Mouse (Mus musculus): Measurements from ENCODE around the gene Ikzf1. TPM values are rescaled to one million over a fixed set of nuclear protein-coding genes. Genes with fewer than 3 reads are reported as not detected.

Ikzf1 gene
- polyA plus RNA-seq, 1 experiment from 2014 or later, result 1.9 TPM

DNA sequence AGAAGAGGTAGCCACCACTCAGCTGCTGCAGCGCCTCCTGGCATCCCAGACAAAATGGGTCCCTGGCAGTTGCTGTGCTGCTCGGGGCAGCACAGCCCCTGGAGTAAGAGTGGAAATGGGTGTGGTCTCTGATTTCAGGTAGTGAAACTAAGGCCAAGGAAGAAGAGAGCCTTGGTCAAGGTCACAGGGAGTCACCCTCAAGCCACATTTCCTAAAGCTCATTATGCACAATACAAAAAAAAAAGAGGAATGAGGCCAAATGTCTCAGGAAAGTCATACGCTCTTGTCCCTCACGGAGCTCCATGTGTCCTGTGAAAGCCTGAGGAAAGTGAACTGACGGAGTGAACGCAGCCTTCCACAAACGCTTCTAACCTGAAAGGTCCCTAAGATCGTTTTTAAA lies 96.9 kb downstream of the Ikzf1 start:
- H3K27me3 ChIP-seq (replicated peaks; ENCODE audit: control insufficient read depth, insufficient read depth, low read length), result no peaks in the 10 kb centered on the region
- H3K36me3 ChIP-seq (ENCODE audit: control insufficient read depth, insufficient read depth, low read length), result no peaks in the 10 kb centered on the region
- no peaks in the 10 kb centered on the region for H3K4me1 ChIP-seq (ENCODE audit: control insufficient read depth, insufficient read depth, low read length)
- no peak overlapping the region for H3K27ac ChIP-seq (ENCODE audit: low read length)
- no peak overlapping the region for H3K4me3 ChIP-seq (ENCODE audit: low read length)
- no peak overlapping the region for H3K9ac ChIP-seq (ENCODE audit: low read depth, low read length)
- 84% methylated on average over 8 of the region's 8 CpGs for WGBS
- no peak overlapping the region for H3K4me2 ChIP-seq (ENCODE audit: low read depth, low read length)
- ATAC-seq, result no peak
- H3K9me3 ChIP-seq (ENCODE audit: control insufficient read depth, low read length), result no peaks in the 10 kb centered on the region

DNA sequence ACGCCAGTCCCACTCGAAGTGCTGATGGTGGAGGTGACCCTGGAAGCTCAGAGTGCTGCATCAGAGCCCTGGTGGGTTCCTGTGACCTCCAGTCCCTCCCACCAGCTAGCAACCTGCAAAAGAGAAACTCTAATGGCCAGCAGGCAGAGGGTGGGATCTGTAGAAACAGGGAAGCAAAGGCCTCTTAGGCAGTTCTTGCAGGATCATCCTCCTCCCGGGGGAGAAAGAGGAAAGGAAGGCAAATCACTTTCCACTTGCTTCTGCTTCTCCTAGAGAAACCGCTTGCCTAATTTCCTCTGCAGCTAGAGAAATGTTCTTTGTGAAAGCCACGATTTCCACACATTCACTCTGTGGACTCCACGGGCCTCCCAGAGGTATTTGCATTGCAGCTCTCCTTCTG lies 100.7 kb downstream of the Ikzf1 start:
- H3K27ac ChIP-seq (ENCODE audit: low read length), result no peak overlapping the region
- no peak overlapping the region for H3K9ac ChIP-seq (ENCODE audit: low read depth, low read length)
- no peaks in the 10 kb centered on the region for H3K9me3 ChIP-seq (ENCODE audit: control insufficient read depth, low read length)
- no peak overlapping the region for H3K4me2 ChIP-seq (ENCODE audit: low read depth, low read length)
- H3K27me3 ChIP-seq (replicated peaks; ENCODE audit: control insufficient read depth, insufficient read depth, low read length), result no peaks in the 10 kb centered on the region
- H3K4me3 ChIP-seq (ENCODE audit: low read length), result no peak overlapping the region
- no peaks in the 10 kb centered on the region for H3K36me3 ChIP-seq (ENCODE audit: control insufficient read depth, insufficient read depth, low read length)
- no peak for ATAC-seq
- 62% methylated on average over 6 of the region's 6 CpGs for WGBS
- H3K4me1 ChIP-seq (ENCODE audit: control insufficient read depth, insufficient read depth, low read length), result no peaks in the 10 kb centered on the region

DNA sequence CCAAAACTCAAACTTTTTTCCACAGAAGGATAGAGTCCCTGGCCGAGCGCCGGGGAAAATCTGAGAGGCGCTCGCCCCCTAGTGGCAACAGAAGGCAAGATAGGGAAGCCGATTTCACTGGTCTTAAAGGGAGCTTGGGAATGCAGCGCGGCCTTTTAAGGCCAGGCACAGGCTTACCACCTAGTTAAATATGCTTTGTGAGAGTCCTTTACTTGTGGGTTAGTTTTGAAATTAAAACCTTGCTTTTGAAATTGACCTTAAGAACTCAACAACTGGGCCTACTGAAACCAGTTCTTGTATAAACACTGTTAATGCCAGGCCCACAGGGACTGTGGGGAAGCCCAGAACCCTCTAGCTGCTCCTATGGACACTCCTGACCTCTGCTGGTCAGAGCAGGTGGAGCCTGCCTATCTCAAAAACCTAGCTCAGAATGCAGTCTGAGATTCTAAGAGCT lies 103.7 kb downstream of the Ikzf1 start:
- H3K9me3 ChIP-seq (ENCODE audit: control insufficient read depth, low read length), result no peaks in the 10 kb centered on the region
- H3K4me1 ChIP-seq (ENCODE audit: control insufficient read depth, insufficient read depth, low read length), result no peaks in the 10 kb centered on the region
- ATAC-seq, result peak; percentile 96
- H3K4me2 ChIP-seq (ENCODE audit: low read depth, low read length), result no peak overlapping the region
- H3K36me3 ChIP-seq (ENCODE audit: control insufficient read depth, insufficient read depth, low read length), result no peaks in the 10 kb centered on the region
- no peak overlapping the region for H3K9ac ChIP-seq (ENCODE audit: low read depth, low read length)
- H3K27me3 ChIP-seq (replicated peaks; ENCODE audit: control insufficient read depth, insufficient read depth, low read length), result no peaks in the 10 kb centered on the region
- no peak overlapping the region for H3K27ac ChIP-seq (ENCODE audit: low read length)
- WGBS, result under 1% methylated on average over 8 of the region's 8 CpGs
- 0 out of 2 replicates have a peak overlapping the region, but pooled peaks have one; percentile 17 for H3K4me3 ChIP-seq (ENCODE audit: low read length)

DNA sequence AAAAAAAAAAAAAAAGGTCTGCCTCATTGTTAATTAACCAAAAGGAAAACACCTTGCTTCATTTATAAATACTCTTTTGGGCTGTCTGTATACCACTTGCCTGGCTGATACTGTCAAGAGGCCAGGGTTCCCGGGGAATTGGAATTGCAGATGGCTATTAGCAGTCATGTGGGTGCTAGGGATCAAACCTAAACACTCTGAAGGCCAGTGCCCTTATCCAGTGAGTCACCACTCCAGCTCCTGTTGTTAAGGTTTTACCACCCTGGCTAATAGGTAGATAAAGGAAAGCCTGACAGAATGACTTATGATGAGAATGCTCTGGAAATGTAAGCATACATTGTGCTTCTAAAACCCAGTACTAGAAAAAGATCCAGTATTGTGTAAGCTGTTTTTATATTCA lies 109.8 kb downstream of the Ikzf1 start:
- Histone ChIP-seq H3K27ac (ENCODE audit: low read length) (no peak overlapping the region), H3K36me3 (ENCODE audit: control insufficient read depth, insufficient read depth, low read length) (peaks cover 8% of the 10 kb centered on the region; the same call in 1 of the 2 replicates), H3K4me3 (ENCODE audit: low read length) (no peak overlapping the region), H3K4me1 (ENCODE audit: control insufficient read depth, insufficient read depth, low read length) (no peaks in the 10 kb centered on the region), H3K9ac (ENCODE audit: low read depth, low read length) (no peak overlapping the region), H3K4me2 (ENCODE audit: low read depth, low read length) (no peak overlapping the region), H3K9me3 (ENCODE audit: control insufficient read depth, low read length) (no peaks in the 10 kb centered on the region), H3K27me3 (replicated peaks; ENCODE audit: control insufficient read depth, insufficient read depth, low read length) (no peaks in the 10 kb centered on the region)
- 35% methylated on average over 1 of the region's 1 CpGs for WGBS
- ATAC-seq, result peak; percentile 91

DNA sequence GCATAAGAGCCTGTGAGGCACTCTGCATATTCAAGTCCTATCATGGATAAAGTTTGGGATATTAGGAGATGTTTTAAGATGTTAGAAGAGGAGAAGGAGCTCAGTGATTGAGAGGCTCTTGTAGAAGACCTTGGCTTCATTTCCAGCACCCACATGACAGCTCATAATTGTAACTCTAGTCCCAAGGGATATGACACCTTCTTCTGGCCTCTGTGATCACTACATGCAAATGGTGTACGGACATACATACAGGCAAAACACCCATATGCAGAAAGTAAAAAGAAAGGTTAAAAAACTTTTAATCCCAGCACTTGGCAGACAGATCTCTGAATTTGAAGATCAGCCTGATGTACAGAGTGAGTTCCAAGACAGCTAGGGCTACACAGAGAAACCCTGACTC lies 113.9 kb downstream of the Ikzf1 start:
- H3K27me3 ChIP-seq (replicated peaks; ENCODE audit: control insufficient read depth, insufficient read depth, low read length), result no peaks in the 10 kb centered on the region
- no peak overlapping the region for H3K4me2 ChIP-seq (ENCODE audit: low read depth, low read length)
- no peak overlapping the region for H3K27ac ChIP-seq (ENCODE audit: low read length)
- peaks cover 14% of the 10 kb centered on the region for H3K36me3 ChIP-seq (ENCODE audit: control insufficient read depth, insufficient read depth, low read length)
- H3K4me3 ChIP-seq (ENCODE audit: low read length), result no peak overlapping the region
- 95% methylated on average over 1 of the region's 1 CpGs for WGBS
- no peaks in the 10 kb centered on the region for H3K4me1 ChIP-seq (ENCODE audit: control insufficient read depth, insufficient read depth, low read length)
- no peak overlapping the region for H3K9ac ChIP-seq (ENCODE audit: low read depth, low read length)
- ATAC-seq, result no peak
- H3K9me3 ChIP-seq (ENCODE audit: control insufficient read depth, low read length), result no peaks in the 10 kb centered on the region

DNA sequence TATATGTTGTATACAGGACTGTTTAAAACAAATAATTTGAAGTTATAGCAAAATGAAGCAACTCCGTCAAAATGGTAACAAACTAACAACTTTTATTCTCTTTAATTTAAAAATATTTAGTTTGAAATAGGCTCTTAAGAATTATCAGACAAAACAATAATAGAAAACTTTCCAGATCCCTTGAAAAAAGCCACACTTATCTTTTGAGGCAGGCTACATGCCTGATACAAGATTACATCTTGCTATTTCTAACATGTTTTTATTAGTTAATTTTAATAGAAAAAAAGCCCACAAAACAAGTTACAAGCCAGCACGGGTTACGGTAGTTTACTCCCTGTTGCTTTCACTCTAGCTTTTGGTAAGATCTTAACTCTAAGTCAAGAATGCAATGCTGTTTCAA lies 115.5 kb downstream of the Ikzf1 start:
- Histone ChIP-seq H3K4me1 (ENCODE audit: control insufficient read depth, insufficient read depth, low read length) (no peaks in the 10 kb centered on the region), H3K9ac (ENCODE audit: low read depth, low read length) (no peak overlapping the region), H3K27ac (ENCODE audit: low read length) (no peak overlapping the region), H3K4me2 (ENCODE audit: low read depth, low read length) (no peak overlapping the region), H3K36me3 (ENCODE audit: control insufficient read depth, insufficient read depth, low read length) (peaks cover 14% of the 10 kb centered on the region), H3K4me3 (ENCODE audit: low read length) (no peak overlapping the region), H3K9me3 (ENCODE audit: control insufficient read depth, low read length) (no peaks in the 10 kb centered on the region), H3K27me3 (replicated peaks; ENCODE audit: control insufficient read depth, insufficient read depth, low read length) (no peaks in the 10 kb centered on the region)
- ATAC-seq, result no peak
- WGBS, result 94% methylated on average over 3 of the region's 3 CpGs

DNA sequence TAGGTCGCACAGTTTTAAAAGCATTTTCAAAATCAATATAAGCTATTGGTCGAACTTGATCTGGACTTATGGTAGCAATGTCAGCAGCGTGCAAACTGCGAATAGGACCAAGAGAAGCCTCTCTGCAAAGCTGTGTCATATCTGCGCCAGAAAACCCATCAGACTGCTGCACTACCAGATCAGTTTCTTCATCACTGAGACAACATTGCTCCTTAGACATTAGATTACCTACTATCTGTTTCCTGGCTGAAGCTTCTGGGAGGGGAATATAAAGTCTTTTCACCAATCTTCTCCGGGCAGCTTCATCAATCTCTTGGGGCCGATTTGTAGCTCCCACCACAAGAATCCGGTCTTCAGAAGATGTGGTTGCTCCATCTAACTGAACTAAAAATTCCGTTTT lies 116.3 kb downstream of the Ikzf1 start:
- 88% methylated on average over 9 of the region's 9 CpGs for WGBS
- ATAC-seq, result no peak
- H3K27me3 ChIP-seq (replicated peaks; ENCODE audit: control insufficient read depth, insufficient read depth, low read length), result no peaks in the 10 kb centered on the region
- peaks cover 14% of the 10 kb centered on the region for H3K36me3 ChIP-seq (ENCODE audit: control insufficient read depth, insufficient read depth, low read length)
- no peak overlapping the region for H3K9ac ChIP-seq (ENCODE audit: low read depth, low read length)
- H3K4me2 ChIP-seq (ENCODE audit: low read depth, low read length), result no peak overlapping the region
- H3K4me1 ChIP-seq (ENCODE audit: control insufficient read depth, insufficient read depth, low read length), result no peaks in the 10 kb centered on the region
- H3K9me3 ChIP-seq (ENCODE audit: control insufficient read depth, low read length), result no peaks in the 10 kb centered on the region
- H3K27ac ChIP-seq (ENCODE audit: low read length), result no peak overlapping the region
- no peak overlapping the region for H3K4me3 ChIP-seq (ENCODE audit: low read length)

DNA sequence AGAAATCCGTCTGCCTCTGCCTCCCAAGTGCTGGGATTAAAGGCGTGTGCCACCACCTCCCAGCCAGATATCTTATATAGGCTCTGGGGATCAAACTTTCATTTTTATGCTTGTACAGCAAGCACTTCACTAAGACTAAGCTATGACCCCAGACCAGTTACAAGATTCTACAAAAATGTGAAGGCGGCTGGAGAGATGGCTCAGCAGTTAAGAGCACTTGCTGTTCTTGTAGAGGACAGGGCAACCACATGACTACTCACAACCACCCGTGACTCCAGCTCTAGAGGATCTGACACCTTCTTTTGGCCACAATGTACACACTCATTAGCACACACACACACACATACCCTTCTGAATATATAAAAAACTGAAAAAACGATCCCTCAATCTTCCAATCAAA lies 119.6 kb downstream of the Ikzf1 start:
- no peak overlapping the region for H3K27ac ChIP-seq (ENCODE audit: low read length)
- H3K4me2 ChIP-seq (ENCODE audit: low read depth, low read length), result no peak overlapping the region
- H3K9me3 ChIP-seq (ENCODE audit: control insufficient read depth, low read length), result no peaks in the 10 kb centered on the region
- 87% methylated on average over 5 of the region's 5 CpGs for WGBS
- no peak overlapping the region for H3K9ac ChIP-seq (ENCODE audit: low read depth, low read length)
- no peak for ATAC-seq
- peaks cover 4% of the 10 kb centered on the region for H3K4me1 ChIP-seq (ENCODE audit: control insufficient read depth, insufficient read depth, low read length)
- H3K27me3 ChIP-seq (replicated peaks; ENCODE audit: control insufficient read depth, insufficient read depth, low read length), result no peaks in the 10 kb centered on the region
- no peak overlapping the region for H3K4me3 ChIP-seq (ENCODE audit: low read length)
- peaks cover 6% of the 10 kb centered on the region; the same call in 1 of the 2 replicates for H3K36me3 ChIP-seq (ENCODE audit: control insufficient read depth, insufficient read depth, low read length)

DNA sequence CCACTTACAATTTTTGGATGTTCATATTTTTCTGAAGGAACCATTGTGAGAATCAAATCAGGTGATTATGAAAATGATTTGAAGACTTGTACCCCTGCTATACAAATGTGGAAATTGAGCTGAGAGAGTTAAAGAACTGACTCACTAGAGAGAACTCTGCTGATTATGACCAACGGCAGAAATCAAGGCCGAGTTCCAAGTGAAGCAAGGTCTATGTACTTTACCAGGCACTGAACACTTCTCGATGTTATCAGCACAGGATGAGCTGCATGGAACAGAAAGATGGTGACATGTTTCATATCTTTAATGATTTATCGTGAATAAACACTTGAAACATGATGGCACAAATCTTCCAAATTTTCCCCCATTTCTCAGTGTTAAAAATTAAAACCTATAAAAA lies 121.1 kb downstream of the Ikzf1 start:
- Histone ChIP-seq H3K27ac (ENCODE audit: low read length) (no peak overlapping the region), H3K36me3 (ENCODE audit: control insufficient read depth, insufficient read depth, low read length) (peaks cover 3% of the 10 kb centered on the region; the same call in 1 of the 2 replicates), H3K4me2 (ENCODE audit: low read depth, low read length) (no peak overlapping the region), H3K4me3 (ENCODE audit: low read length) (no peak overlapping the region), H3K9me3 (ENCODE audit: control insufficient read depth, low read length) (no peaks in the 10 kb centered on the region), H3K9ac (ENCODE audit: low read depth, low read length) (no peak overlapping the region), H3K27me3 (replicated peaks; ENCODE audit: control insufficient read depth, insufficient read depth, low read length) (no peaks in the 10 kb centered on the region), H3K4me1 (ENCODE audit: control insufficient read depth, insufficient read depth, low read length) (peaks cover 9% of the 10 kb centered on the region)
- no peak for ATAC-seq
- 80% methylated on average over 4 of the region's 4 CpGs for WGBS

Data from intestine, embryonic 16.5 days (tissue).